Mouse (Mus musculus) layer of hippocampus, adult 9-11 months (tissue): ENCODE results near the gene Rnaset2b.
"Not testable (repeated sequence)": the region's sequence is repeated elsewhere in the genome, so short reads cannot be mapped to it uniquely, and the experiment has no call there.

Experiments used
- DNase-seq: peaks from one replicate; pipeline ENCODE4 v3.0.0; 2022

The Rnaset2b gene

GRCm38 (mm10) chr17:6970334-6970733, at the start of gene Rnaset2b:
TSS of gene Rnaset2b (plus strand) at chr17:6970634.
- not testable (repeated sequence) for DNase-seq

GRCm38 (mm10) chr17:6931625-6932024, 38.8 kb upstream of the Rnaset2b start:
- DNase-seq: not testable (repeated sequence)

DNA sequence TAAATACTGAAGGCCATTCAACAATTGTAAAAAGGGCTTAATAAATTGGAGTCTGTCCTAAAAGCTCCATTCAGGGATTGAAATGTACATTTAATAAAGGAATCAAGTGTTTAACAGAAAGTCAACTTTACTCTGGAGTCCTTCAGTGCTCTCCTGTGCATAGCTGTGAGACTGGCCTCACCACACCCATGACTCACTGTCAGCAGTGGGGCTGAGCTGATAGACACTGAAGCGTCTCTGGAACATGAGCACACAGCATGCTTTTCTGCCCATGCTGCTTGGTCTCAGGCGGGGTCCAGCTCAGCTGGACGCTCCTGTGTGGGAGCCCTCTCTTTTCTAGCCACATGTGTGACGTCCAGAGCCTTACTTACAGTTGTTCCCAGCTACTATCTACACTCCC, 27.9 kb upstream of the Rnaset2b start:
- not testable (repeated sequence) for DNase-seq

DNA sequence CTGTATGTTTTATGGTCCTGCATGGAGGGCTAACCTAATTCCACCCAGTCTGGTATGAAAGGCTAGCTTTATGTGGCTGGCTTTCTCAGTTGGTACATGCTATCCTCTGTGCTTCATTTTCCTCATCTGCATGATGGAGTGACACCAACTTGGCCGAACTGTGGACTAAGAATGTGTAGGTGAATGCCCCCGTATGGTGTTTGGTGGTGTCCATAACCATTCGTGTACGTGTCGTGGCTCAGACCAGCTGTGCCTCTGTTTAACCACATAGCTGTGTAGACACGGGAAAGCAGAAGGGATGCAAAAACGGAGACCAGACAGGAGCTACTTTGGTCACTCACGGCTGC, 22.8 kb upstream of the Rnaset2b start:
- not testable (repeated sequence) for DNase-seq

DNA sequence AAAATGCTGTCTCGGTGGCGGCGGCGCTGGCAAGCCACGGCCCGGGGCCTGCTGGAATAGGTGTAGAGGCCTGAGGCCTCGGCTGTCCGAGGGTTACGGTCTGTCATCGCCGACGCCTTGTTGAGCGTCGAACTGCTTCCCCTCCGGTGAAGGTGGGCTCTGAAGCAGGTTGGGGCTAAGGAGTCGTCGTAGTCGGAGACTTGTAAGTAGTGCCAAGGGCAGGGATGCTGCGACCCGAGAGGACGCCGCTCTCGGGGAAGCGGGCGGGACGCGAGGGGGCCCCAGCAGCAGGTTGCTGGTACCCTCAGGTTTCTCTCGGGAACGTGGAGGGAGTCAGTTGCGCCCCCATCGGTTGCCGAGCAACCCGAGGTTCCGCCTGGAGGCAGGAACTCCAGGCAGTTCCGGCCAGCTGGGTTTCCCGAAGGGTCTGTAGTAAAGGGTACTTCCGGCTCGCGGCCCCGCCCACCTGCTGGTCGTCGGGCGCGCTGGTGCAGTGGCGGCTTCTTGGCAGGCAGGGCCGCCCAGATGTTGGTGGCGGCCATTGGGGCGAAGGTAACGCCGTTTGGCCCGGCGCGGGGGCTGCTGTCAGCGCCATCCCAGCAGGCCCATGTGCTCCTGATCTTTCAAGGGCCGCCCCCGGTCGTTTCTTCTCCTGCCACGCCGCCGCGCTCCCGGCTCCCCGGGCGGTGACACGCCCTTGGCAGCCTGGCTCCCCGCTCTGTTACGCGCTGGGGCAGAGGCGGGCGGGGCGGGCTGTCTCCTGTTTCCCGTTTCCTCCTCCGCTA, 22.3 kb upstream of the Rnaset2b start, which contains the start of gene Rsph3b:
Gene Rsph3b (minus strand): TSS at position 699 of the 785 bp plus-strand sequence.
- peak; percentile 87 for DNase-seq

GRCm38 (mm10) chr17:6948769-6949228, 21.6 kb upstream of the Rnaset2b start:
- DNase-seq: not testable (repeated sequence)

- not testable (repeated sequence) for DNase-seq
Measured at GRCm38 (mm10) chr17:6958881-6959280, 11.6 kb upstream of the Rnaset2b start.

DNA sequence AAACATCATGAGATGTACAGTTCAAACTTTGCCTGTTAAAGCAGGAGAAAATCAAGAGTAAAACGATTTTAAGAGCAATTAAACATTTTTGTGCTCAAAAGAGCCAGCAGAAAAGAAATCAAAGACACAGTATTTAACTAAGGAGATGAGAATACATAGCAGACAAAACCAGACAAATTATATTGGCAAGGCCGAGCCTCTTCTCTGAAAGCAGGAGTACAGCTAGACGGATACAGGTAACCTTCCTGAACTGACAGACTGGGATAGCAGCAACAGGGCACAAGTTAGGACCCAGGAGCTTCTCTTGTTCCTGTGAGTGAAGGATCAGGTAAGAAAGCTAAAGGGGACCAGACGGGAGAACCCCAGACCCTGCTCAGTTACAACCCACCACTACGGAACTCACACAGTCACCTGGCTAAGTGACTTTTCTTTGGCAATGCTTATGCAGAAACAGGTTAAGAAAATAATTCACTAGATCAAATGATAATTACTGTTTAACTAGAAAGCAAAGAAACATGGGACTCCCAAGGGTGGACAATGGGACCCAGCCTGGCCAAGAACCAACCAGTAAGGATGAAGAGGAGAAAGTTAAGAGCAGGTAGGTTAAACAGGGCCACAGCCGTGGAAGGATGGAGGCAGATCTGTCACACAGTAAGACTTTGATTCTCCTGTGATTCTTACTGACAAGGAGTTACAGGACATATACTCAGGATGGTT, 10.7 kb upstream of the Rnaset2b start:
- not testable (repeated sequence) for DNase-seq

DNA sequence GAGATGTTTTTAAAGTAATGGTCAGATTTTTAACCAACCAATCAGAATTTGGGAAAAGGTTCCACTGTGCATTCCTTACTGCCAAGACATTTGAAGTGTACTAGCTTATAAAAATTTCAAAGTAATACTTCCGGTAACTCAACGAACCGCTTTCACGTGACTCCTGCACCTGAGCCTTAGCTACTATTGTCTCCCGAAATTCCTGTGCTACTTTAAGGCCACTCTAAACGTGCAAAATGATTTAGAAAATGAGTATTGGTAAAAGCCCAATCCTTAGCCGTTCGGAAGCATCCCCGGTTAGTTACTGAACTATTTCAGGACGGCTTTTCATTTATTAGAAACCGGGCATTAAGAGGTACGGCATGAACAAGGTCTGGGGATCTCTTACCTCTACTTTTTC, 10.1 kb upstream of the Rnaset2b start:
- not testable (repeated sequence) for DNase-seq

DNA sequence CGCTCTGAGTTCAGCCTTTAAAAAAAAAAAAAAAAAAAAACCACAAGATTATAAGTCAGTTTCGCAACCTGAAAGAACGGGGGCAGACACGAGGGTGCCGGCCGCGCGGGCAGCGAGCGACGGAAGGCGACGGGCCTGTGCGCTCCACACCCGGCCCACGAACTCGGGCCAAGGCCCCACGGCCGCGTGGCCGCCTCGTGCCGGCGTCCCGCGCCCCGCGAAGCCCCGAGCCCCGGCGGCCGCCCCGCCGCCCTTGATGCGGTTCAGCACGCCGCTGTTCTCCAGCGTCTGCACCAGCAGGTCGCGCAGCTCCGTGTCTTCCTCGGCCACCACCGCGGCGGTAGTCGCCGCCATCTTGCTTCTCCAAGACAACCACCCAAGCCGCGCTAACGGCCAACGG, 9.7 kb upstream of the Rnaset2b start, which contains the start of gene Tagap1:
Gene Tagap1 (minus strand): TSS at position 381 of the 400 bp plus-strand sequence.
- not testable (repeated sequence) for DNase-seq

- DNase-seq: not testable (repeated sequence)
Measured at GRCm38 (mm10) chr17:6961181-6962000, 9.0 kb upstream of the Rnaset2b start.

DNA sequence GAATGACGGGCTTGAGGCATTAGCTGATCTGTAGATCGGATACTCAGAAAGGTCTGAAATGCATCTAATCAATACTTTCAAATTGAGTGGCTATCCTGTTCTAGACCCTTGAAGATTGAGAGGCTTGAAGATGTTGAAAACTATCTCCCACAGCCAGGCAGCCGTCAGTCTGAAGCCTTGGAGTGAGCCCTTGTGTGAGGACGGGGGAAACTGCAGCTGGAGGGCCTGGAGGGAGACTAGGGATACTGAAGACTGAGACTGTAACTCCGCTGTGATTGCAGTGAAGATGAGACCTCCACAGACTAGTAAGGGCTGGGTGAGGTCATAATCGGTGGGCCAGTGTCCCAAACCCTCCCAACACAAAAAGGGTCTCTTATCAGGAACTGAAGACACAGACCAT, 8.1 kb upstream of the Rnaset2b start:
- not testable (repeated sequence) for DNase-seq

GRCm38 (mm10) chr17:6962936-6963335, 7.5 kb upstream of the Rnaset2b start:
- not testable (repeated sequence) for DNase-seq

DNA sequence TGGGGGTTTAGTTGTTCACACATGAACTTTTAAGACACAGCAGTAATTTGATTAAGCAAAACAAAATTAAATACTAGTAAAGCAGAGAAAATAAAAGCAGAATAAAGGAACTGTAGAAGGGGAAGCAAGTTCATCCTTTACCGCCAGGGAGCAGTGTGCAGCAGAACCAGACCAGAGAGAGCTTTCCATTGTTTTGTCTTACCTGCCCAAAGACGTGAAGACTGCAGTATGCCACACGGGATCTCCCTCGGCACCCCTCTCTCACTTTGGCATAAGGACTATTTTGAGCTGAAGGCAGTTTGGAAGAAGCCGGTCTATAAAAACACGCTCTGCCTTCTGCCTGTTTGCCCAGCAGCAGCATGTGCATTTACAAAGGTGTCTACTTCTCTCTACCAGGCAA, 5.1 kb upstream of the Rnaset2b start:
- DNase-seq: not testable (repeated sequence)

- not testable (repeated sequence) for DNase-seq
Measured at GRCm38 (mm10) chr17:6967673-6968072, 2.8 kb upstream of the Rnaset2b start.

- DNase-seq: not testable (repeated sequence)
Measured at GRCm38 (mm10) chr17:6971238-6971637, 804 bp downstream of the Rnaset2b start.

- DNase-seq: not testable (repeated sequence)
Measured at GRCm38 (mm10) chr17:6972836-6973396, 2.5 kb downstream of the Rnaset2b start.

GRCm38 (mm10) chr17:6974985-6975384, 4.6 kb downstream of the Rnaset2b start:
- DNase-seq: not testable (repeated sequence)

DNA sequence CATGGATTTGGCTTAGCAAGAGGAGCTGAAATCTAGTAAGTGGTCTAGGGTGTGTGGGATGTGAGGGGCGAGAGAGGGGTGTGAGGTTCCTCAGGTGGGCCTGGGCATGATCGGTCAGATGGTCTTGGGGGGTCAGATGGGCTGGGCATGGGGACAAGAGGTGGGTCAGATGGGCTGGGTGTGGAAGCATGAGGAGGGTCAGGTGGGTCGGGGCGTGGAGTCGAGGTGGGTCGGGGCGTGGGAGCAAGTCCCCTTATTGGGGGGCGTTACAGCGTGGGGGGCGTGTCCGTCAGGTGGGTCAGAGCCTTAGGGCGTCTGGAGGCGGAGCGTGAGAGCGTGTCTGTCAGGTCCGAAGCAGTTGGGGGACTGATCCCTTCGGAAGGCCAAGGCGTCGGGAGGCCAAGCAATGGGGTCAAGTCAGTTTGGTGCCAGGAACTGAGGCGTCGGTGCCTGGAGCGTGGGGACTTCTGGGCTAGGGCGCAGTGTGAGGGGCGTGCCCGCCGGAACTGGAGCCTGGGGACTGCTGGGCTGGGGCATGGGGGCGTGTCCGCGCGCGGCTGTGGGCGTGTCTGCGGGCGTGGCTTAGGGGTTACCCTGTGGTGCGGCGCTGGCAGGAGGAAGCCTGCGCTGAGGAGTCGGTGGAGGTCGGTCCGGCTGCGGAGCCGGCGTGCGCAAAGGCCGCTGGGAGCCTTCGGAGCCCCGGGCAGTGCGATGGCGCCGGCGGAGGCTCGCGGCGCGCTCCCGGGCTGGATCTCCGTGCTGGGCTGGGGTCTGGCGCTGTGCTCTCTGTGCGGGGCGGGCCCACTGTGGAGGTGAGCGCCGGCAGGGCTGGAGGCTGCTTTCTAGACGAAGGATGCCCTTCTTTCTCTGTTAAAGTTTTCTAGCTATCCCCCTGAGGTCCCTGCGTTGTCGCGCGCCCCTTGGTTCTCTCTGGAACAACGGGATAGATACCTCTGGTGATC, 8.1 kb downstream of the Rnaset2b start, which contains the start of gene Gm49721:
Gene Gm49721 (plus strand): TSS at position 618 of the 962 bp plus-strand sequence.
- peak; percentile 79 for DNase-seq

DNA sequence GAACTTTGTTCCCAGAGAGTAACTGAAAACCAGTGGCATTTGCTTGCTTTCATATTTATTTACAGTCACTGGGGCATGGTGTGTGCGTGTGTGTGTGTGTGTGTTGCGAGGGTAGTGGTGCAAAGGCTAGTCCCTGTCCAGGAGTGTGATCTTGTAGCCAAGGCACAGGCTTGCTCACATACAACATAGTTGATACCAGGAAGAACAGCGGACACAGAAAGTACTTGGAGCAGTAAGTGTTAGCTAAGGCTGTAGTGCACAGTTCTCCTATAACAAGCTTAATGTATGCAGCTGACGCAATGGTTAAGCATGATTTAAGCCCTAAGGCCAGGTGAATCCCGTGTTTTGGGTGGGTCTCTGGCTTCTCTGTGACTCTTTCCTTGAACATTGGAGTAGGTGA, 8.9 kb downstream of the Rnaset2b start:
- DNase-seq: not testable (repeated sequence)

DNA sequence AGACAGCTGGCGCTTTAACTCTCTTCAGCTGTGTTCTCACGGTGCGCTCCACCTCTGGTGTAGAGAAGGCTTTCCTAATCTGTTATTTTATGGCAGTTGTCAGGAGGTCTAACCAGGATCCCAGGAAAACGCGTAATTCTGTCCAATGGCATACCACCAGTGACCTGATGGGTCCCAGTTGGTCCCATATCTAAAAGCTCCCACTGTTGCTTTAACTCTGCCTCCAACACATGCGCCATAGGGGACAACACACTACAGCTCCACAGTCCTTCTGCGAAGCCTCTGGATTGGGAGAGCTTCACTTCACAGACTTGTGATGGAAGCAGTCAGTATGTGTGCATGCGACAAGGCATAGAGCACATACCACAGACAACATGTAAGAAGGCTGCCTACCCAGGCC, 9.7 kb downstream of the Rnaset2b start:
- not testable (repeated sequence) for DNase-seq
